Mouse (Mus musculus): ENCODE data around the gene Slc12a8. TPM values are rescaled to one million over a fixed set of nuclear protein-coding genes. Genes with fewer than 3 reads are reported as not detected.

The Slc12a8 gene
- polyA plus RNA-seq, 1 experiment from 2014 or later, result 0.65 TPM

DNA sequence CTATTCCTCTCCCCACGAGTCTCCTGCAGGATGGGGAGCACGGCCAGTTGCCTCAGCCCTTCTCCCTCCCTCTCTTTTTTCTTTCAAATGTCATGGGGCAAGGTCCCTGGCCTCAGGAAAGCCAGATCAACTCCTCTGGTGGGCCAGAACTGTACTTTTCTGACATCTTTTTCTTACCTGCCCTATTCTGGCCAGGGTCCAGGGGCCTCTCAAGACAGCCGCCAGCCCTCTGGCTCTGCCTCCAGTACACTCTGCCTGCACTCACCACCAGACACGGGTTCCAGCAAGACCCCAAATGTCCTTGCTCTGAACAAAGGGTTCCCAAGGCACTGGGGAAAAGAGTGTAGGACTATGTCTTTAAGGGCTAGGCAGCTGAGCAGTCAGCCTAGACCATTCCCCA is 499 bp downstream of the Slc12a8 start:
- peak overlapping the region; percentile 28; the same call in 1 of the 2 replicates for H3K4me3 ChIP-seq
- 0 out of 2 replicates have a peak, but pooled peaks have one; percentile 38 for ATAC-seq (ENCODE audit: low FRiP score)

DNA sequence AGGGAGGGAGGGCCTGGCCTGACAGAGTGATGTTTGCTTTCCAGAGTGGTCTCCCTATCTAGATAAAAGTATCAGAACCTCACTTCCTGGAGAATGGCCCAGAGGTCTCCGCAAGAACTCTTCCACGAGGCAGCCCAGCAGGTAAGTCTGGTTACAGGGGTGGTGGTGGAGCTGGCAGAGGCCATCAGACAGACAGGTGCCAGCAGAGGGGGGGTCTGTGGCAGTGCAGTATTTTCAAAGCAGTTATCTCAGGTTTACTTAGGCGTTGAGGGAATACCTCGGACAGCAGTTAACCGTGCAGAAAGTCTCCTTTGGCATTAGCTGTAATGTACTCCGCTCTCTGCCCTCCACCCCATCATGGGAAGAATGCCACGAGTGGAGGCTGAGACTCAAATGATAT is 1.1 kb downstream of the Slc12a8 start:
- H3K27me3 ChIP-seq, result no peaks in the 10 kb centered on the region
- no peak overlapping the region for H3K4me3 ChIP-seq
- no peaks in the 10 kb centered on the region for H3K36me3 ChIP-seq
- WGBS, result 73% methylated on average over 7 of the region's 7 CpGs
- H3K4me2 ChIP-seq (replicated peaks), result no peak overlapping the region
- peaks cover 14% of the 10 kb centered on the region for H3K4me1 ChIP-seq
- no peak for ATAC-seq (ENCODE audit: low FRiP score)
- H3K27ac ChIP-seq, result no peak overlapping the region
- H3K9ac ChIP-seq, result no peak overlapping the region
- H3K9me3 ChIP-seq (replicated peaks), result no peaks in the 10 kb centered on the region

More for the DNA sequence above, 499 bp downstream of the Slc12a8 start:
- Histone ChIP-seq H3K27me3 (no peaks in the 10 kb centered on the region), H3K4me1 (peaks cover 14% of the 10 kb centered on the region), H3K4me2 (replicated peaks) (peak overlapping the region; percentile 71), H3K9me3 (replicated peaks) (no peaks in the 10 kb centered on the region), H3K36me3 (no peaks in the 10 kb centered on the region), H3K27ac (no peak overlapping the region), H3K9ac (peak overlapping the region; percentile 63; the same call in 1 of the 2 replicates)
- 19% methylated on average over 4 of the region's 4 CpGs for WGBS

DNA sequence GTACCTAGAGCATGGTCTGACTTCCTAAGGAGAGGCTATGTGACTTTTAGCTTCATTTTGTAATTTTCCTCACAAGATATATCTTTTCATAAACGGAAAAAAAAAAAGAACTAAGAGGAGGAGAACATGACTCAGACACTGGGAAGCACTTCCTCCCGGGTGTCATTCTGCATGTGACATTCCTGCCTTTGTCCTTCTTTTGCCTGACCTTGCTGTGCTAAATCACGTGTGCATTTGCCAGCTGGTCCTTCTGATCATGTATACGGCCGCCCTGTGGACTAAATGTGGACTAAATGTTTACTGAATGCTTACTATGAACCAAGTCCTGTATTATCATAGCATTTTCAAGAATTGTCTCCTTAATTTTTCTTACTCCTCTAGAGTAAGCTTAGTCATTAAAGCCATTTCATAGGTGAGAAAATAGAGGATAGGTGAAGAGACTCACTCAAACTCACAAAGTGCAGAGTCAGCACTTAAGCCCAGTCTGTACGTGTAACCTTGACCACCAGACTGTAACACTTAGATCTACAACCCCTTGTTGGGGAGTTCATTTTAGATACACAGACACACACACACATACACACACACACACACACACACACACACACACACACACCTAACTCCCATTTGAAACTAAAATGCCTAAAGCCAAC is 2.9 kb downstream of the Slc12a8 start:
- Histone ChIP-seq H3K4me1 (peaks cover 19% of the 10 kb centered on the region), H3K27me3 (no peaks in the 10 kb centered on the region), H3K4me3 (no peak overlapping the region), H3K4me2 (replicated peaks) (no peak overlapping the region), H3K9ac (no peak overlapping the region), H3K9me3 (replicated peaks) (no peaks in the 10 kb centered on the region), H3K36me3 (no peaks in the 10 kb centered on the region), H3K27ac (no peak overlapping the region)
- WGBS, result 82% methylated on average over 6 of the region's 6 CpGs
- ATAC-seq (ENCODE audit: low FRiP score), result no peak

DNA sequence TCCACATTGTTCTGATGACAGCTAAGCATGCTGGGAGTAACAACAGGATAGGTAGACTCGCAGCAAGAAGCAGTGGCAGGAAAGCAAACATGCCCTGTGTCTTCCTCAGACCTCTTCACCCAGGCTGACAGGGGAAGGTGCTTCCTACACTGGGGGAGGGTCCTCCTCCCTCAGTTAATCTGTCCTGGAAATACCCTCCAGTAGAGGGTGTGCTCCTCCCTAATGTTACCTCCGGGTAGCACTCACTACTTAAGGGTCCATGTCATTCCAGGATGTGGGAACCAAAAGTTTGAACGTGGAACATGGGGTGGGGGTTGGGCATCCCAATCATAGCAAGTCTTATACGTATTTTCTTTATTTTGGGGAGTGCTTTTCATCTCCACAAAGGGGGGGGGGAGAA is 5.4 kb downstream of the Slc12a8 start:
- Histone ChIP-seq H3K36me3 (no peaks in the 10 kb centered on the region), H3K27ac (no peak overlapping the region)
- ATAC-seq (ENCODE audit: low FRiP score), result no peak

DNA sequence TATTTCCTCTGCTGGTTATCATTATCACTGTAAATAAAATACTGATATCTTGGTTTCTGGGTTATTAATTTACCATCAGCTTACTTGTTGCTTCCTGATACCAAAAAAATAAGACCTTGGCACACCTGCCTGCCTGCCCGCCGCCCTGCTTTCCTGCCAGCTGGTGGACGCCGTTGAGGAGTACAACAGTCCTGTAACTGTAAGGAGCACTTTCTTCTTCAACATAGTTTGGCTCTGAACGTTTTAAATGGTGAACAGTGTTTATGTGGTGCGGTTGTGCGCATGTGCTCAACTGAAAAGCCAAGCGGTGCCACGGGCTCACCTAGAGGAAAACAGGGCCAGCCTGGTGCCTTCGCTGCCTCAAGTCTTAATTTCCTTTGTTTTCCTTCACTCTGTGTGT is 6.4 kb downstream of the Slc12a8 start:
- Histone ChIP-seq H3K36me3 (no peaks in the 10 kb centered on the region), H3K9me3 (replicated peaks) (no peaks in the 10 kb centered on the region), H3K4me3 (no peak overlapping the region), H3K9ac (no peak overlapping the region), H3K27me3 (no peaks in the 10 kb centered on the region), H3K4me1 (peaks cover 5% of the 10 kb centered on the region; the same call in 1 of the 2 replicates), H3K27ac (no peak overlapping the region), H3K4me2 (replicated peaks) (no peak overlapping the region)
- no peak for ATAC-seq (ENCODE audit: low FRiP score)
- 57% methylated on average over 10 of the region's 10 CpGs for WGBS

More for the DNA sequence above, 5.4 kb downstream of the Slc12a8 start:
- Histone ChIP-seq H3K4me1 (peaks cover 8% of the 10 kb centered on the region), H3K4me2 (replicated peaks) (no peak overlapping the region), H3K27me3 (no peaks in the 10 kb centered on the region), H3K9ac (no peak overlapping the region), H3K4me3 (no peak overlapping the region), H3K9me3 (replicated peaks) (no peaks in the 10 kb centered on the region)
- 44% methylated on average over 4 of the region's 4 CpGs for WGBS

DNA sequence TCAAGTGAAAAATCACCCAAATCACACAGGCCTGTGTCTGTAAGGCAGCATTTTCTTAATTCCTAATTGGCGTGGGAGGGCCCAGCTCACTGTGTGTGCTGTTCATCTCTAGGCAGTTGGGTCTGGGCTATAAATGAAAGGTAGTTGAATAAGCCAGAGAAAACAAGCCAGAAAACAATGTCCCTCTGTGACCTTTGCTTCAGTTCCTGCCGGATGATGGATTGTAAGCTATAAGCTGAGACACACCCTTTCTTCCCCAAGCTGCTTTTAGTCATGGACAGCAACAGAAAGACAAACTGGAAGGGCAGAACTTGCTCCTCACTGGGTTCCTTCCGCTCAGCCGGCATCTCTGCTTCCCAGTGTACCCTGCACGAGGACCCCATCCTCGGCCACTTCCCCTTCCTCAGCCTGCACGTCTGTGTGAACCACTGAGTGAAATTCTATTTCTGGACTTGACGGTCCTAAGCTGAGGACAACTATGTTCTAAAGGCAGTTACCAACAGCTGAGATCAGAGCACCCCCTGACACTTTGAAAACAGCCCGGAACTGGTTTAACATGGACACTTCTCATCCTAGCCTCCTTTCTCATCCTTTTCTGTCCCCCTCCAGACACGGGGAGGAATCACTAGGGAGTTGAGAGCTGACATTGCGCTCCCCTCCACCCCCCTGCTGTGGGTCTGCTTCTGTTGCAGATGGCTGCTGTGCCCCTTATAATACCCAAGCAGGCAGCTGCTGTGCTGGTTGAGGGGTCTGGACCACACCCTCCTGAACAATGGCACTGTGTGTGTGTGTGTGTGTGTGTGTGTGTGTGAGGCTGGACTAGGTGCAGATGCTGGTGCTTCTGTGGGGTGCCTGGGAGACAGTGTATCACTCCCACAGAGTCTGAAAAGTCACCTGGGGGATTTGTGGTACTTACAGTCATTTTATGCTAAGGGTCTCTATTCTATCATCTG is 12.7 kb downstream of the Slc12a8 start:
- Histone ChIP-seq H3K4me2 (replicated peaks) (no peak overlapping the region), H3K27ac (peak overlapping the region; percentile 53), H3K27me3 (no peaks in the 10 kb centered on the region), H3K9ac (no peak overlapping the region), H3K9me3 (replicated peaks) (no peaks in the 10 kb centered on the region), H3K4me1 (peaks cover 15% of the 10 kb centered on the region), H3K4me3 (no peak overlapping the region), H3K36me3 (no peaks in the 10 kb centered on the region)
- 42% methylated on average over 11 of the region's 11 CpGs for WGBS
- ATAC-seq (ENCODE audit: low FRiP score), result peak; percentile 64

DNA sequence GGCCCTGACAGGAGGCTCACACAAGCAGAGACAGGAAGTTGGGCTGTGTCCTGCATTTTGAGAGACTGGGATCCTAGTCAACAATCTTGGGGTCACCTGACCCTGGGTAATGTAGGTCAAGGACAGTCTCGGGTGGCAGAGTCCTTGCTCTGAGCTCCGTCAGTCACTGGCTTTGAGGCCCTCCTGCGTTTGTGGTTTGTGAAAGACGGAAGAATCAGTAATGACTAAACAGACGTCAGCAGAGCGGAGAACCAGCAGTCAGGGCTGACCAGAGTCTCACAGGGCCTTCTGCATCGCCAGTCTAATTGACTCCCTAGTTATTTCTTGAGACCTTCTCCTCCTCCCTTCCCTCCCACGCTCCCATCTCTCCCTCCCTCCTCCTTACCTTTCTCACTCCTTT is 14.1 kb downstream of the Slc12a8 start:
- Histone ChIP-seq H3K9ac (no peak overlapping the region), H3K27me3 (no peaks in the 10 kb centered on the region), H3K4me3 (no peak overlapping the region), H3K9me3 (replicated peaks) (no peaks in the 10 kb centered on the region), H3K36me3 (no peaks in the 10 kb centered on the region), H3K4me2 (replicated peaks) (no peak overlapping the region), H3K4me1 (peaks cover 15% of the 10 kb centered on the region), H3K27ac (no peak overlapping the region)
- no peak for ATAC-seq (ENCODE audit: low FRiP score)
- 70% methylated on average over 8 of the region's 8 CpGs for WGBS

DNA sequence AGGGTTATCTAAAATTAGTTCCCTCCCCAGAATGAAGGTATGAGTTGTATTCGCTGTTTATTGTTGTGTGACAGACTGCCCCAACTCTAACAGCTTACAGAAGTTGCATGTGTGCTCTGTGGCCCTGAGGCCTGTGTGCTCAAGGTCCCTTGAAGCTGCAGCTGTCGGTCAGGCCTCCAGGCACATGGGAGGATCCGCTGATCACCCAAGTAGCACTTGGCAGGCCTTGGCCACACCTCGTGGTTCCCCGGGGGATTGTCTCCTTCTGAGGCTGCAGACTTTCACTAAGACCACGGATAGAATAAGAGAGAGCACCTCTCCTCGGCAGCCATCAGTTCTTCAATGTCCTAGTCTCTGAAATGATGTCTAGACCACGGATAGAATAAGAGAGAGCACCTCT is 19.3 kb downstream of the Slc12a8 start:
- Histone ChIP-seq H3K27ac (no peak overlapping the region), H3K4me2 (replicated peaks) (no peak overlapping the region), H3K36me3 (no peaks in the 10 kb centered on the region), H3K4me3 (no peak overlapping the region), H3K27me3 (no peaks in the 10 kb centered on the region), H3K9me3 (replicated peaks) (no peaks in the 10 kb centered on the region), H3K4me1 (0 out of 2 replicates have a peak, but pooled peaks cover 9% of the 10 kb centered on the region), H3K9ac (no peak overlapping the region)
- ATAC-seq (ENCODE audit: low FRiP score), result no peak
- 88% methylated on average over 8 of the region's 8 CpGs for WGBS

DNA sequence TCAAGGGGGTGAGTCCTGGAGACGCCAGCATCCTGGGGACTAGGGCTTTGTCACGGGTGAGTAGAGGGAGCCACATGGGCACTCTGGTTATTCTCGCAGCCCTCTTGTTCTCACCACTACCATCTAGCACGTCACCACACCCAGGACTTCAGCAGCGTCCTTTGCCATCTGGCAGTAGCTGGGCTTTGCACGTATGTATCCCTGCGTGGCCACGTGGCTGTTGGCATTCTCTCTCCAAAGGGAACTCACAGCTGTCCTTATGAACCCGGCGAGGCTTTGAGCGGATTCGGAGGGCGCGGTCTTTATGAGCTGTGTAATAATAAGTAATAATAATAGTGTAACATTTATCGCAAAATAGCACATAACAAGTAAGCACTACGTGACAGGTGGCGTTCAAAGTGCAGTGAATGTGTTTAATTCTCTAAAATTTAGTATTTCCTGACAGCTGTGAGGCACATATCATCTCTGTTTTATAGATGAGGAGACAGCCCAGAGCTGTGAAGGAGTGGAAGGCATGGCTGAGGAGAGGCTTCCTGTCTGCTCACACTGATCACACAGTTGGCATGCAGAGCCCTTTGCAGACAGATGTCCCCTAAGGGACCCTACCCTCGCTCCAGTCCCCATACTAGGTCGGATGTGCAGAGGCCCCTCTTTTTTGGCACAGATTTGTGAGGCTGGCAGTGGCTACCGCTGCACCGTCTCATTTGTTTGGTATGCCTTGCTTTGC is 20.5 kb downstream of the Slc12a8 start:
- no peak overlapping the region for H3K9ac ChIP-seq
- no peak for ATAC-seq (ENCODE audit: low FRiP score)
- H3K9me3 ChIP-seq (replicated peaks), result no peaks in the 10 kb centered on the region
- H3K4me1 ChIP-seq, result 0 out of 2 replicates have a peak, but pooled peaks cover 9% of the 10 kb centered on the region
- H3K27ac ChIP-seq, result no peak overlapping the region
- H3K36me3 ChIP-seq, result no peaks in the 10 kb centered on the region
- no peak overlapping the region for H3K4me3 ChIP-seq
- no peaks in the 10 kb centered on the region for H3K27me3 ChIP-seq
- no peak overlapping the region for H3K4me2 ChIP-seq (replicated peaks)
- 83% methylated on average over 21 of the region's 21 CpGs for WGBS

DNA sequence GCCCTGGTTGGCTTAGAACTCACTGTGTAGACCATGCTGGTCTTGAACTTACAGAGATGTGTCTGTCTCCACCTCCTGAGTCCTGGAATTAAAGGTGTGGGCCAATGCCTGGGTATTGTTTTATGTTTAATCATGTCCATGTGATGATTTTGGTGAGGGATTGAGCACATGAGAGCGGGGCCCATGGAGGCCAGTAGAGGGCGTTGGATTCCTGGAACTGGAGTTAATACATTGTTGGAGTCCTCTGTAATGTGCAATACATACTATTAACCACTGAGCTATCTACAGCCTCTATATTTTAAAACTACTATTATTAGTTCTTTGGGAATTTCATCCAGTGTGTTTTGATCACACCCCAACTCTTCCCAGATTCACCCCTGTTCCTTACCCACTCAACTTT is 27.2 kb downstream of the Slc12a8 start:
- Histone ChIP-seq H3K4me1 (no peaks in the 10 kb centered on the region), H3K9me3 (replicated peaks) (0 out of 2 replicates have a peak, but pooled peaks cover 4% of the 10 kb centered on the region), H3K27ac (no peak overlapping the region), H3K4me2 (replicated peaks) (no peak overlapping the region), H3K4me3 (no peak overlapping the region), H3K9ac (no peak overlapping the region), H3K27me3 (no peaks in the 10 kb centered on the region), H3K36me3 (no peaks in the 10 kb centered on the region)
- 97% methylated on average over 2 of the region's 2 CpGs for WGBS
- no peak for ATAC-seq (ENCODE audit: low FRiP score)

DNA sequence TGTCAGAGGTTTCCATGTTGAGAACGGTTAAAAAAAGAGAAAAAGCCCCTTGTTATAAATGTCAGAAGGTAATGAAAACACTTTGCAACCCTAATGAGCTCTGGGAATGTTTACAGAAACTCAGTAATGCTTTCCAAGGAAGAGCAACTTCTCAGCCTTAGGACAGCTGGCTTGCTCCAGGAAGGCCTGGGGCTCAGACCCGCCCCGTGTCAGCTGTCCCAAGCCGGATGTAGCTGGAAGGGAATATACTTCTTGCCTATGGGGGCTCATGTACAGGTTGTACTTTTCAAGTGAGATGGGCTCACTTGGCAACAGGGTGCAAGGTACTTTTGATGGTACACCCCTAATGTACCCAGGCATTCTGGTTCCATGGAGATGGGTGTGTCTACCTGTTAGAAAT is 28.4 kb downstream of the Slc12a8 start:
- Histone ChIP-seq H3K27ac (no peak overlapping the region), H3K9ac (no peak overlapping the region), H3K9me3 (replicated peaks) (0 out of 2 replicates have a peak, but pooled peaks cover 4% of the 10 kb centered on the region), H3K27me3 (no peaks in the 10 kb centered on the region), H3K4me1 (no peaks in the 10 kb centered on the region), H3K4me3 (no peak overlapping the region), H3K4me2 (replicated peaks) (no peak overlapping the region), H3K36me3 (no peaks in the 10 kb centered on the region)
- ATAC-seq (ENCODE audit: low FRiP score), result no peak
- 89% methylated on average over 4 of the region's 4 CpGs for WGBS
